Mouse (Mus musculus) neural tube, embryonic 14.5 days (tissue): ENCODE measurements around the gene 4930402F06Rik. TPM values are rescaled to one million over a fixed set of nuclear protein-coding genes. Genes with fewer than 3 reads are reported as not detected.

Experiments
- ATAC-seq: fragments of 200-750 bp; cut with Nextera tagmentation; 2 replicates; pipeline ENCODE4 v1.8.0; 2017; ENCODE audit warnings: low read depth, mild to moderate bottlenecking, moderate TSS enrichment, moderate library complexity
- H3K27ac ChIP-seq: fragments of 300-500 bp; sonication (generic); 2 replicates; pipeline ENCODE4 v1.5.1; 2014; ENCODE audit warnings: low read depth, mild to moderate bottlenecking, control low read depth, low read length, moderate library complexity, mixed read lengths
- H3K27me3 ChIP-seq: fragments of 300-500 bp; sonication (generic); 2 replicates; pipeline ENCODE4 v1.6.1; 2014; ENCODE audit warnings: low read length; ENCODE audit not compliant: control insufficient read depth, insufficient read depth
- H3K36me3 ChIP-seq: fragments of 300-500 bp; sonication (generic); 2 replicates; pipeline ENCODE4 v1.6.1; 2014; ENCODE audit warnings: low read length, mixed read lengths; ENCODE audit not compliant: control insufficient read depth, insufficient read depth
- H3K4me1 ChIP-seq: fragments of 300-500 bp; sonication (generic); 2 replicates; pipeline ENCODE4 v1.6.1; 2014; ENCODE audit warnings: low read length; ENCODE audit not compliant: control insufficient read depth, insufficient read depth
- H3K4me2 ChIP-seq: fragments of 300-500 bp; sonication (generic); 2 replicates; pipeline ENCODE4 v1.6.1; 2014; ENCODE audit warnings: mild to moderate bottlenecking, low read depth, low read length, control low read depth
- H3K4me3 ChIP-seq: fragments of 300-500 bp; sonication (generic); 2 replicates; pipeline ENCODE4 v1.5.1; 2014; ENCODE audit warnings: low read depth, low read length, control low read depth, mixed read lengths
- H3K9ac ChIP-seq: fragments of 300-500 bp; sonication (generic); replicated peaks from 2 replicates; pipeline ENCODE4 v1.6.1; 2014; ENCODE audit warnings: low read depth, mild to moderate bottlenecking, control low read depth, low read length, mixed read lengths
- H3K9me3 ChIP-seq: fragments of 300-500 bp; sonication (generic); 2 replicates; pipeline ENCODE4 v1.6.1; 2016; ENCODE audit warnings: low read length; ENCODE audit not compliant: control insufficient read depth
- WGBS: fragments of 180-500 bp; shearing (Covaris S2); extraction: QIAGEN DNeasy Blood & Tissue Kit; methylation state at CpG from one replicate; pipeline ENCODE4 v1.1.7; 2014; 5-methylcytosine and 5-hydroxymethylcytosine counted together
- polyA plus RNA-seq: library from polyadenylated mRNA; unstranded; fragments of >200 nt; fragmentation: Nextera tagmentation; extraction: Ambion mirVana; gene quantifications from 2 replicates; pipeline ENCODE4 v1.2.1, GENCODE M21; 2014

4930402F06Rik gene
- polyA plus RNA-seq, 1 experiment from 2014 or later: not detected

- no peaks in the 10 kb centered on the region for H3K9me3 ChIP-seq
- WGBS: 89% methylated on average over 3 of the region's 3 CpGs
- no peak overlapping the region for H3K4me3 ChIP-seq
- no peaks in the 10 kb centered on the region for H3K36me3 ChIP-seq
- H3K4me1 ChIP-seq: no peaks in the 10 kb centered on the region
- H3K27me3 ChIP-seq: no peaks in the 10 kb centered on the region
- no peak for ATAC-seq
- no peak overlapping the region for H3K4me2 ChIP-seq
- no peak overlapping the region for H3K9ac ChIP-seq
- H3K27ac ChIP-seq: no peak overlapping the region
Observed at GRCm38 (mm10) chr2:35422384-35422783, 25.4 kb upstream of the 4930402F06Rik start.

GRCm38 (mm10) chr2:35420681-35421080 is 23.7 kb upstream of the 4930402F06Rik start:
- WGBS: 92% methylated on average over 1 of the region's 1 CpGs
- Histone ChIP-seq H3K4me3 (no peak overlapping the region), H3K27me3 (no peaks in the 10 kb centered on the region), H3K27ac (no peak overlapping the region), H3K9me3 (no peaks in the 10 kb centered on the region), H3K9ac (no peak overlapping the region), H3K4me1 (no peaks in the 10 kb centered on the region), H3K4me2 (no peak overlapping the region), H3K36me3 (no peaks in the 10 kb centered on the region)
- no peak for ATAC-seq

- H3K9ac ChIP-seq: no peak overlapping the region
- no peaks in the 10 kb centered on the region for H3K4me1 ChIP-seq
- H3K27ac ChIP-seq: no peak overlapping the region
- no peaks in the 10 kb centered on the region for H3K27me3 ChIP-seq
- no peak overlapping the region for H3K4me3 ChIP-seq
- 93% methylated on average over 2 of the region's 2 CpGs for WGBS
- no peaks in the 10 kb centered on the region for H3K36me3 ChIP-seq
- no peak for ATAC-seq
- H3K9me3 ChIP-seq: no peaks in the 10 kb centered on the region
- no peak overlapping the region for H3K4me2 ChIP-seq
Observed at GRCm38 (mm10) chr2:35419671-35420070, 22.7 kb upstream of the 4930402F06Rik start.

GRCm38 (mm10) chr2:35419243-35419642 is 22.3 kb upstream of the 4930402F06Rik start:
- H3K4me3 ChIP-seq: no peak overlapping the region
- H3K27me3 ChIP-seq: no peaks in the 10 kb centered on the region
- WGBS: 92% methylated on average over 4 of the region's 4 CpGs
- no peak overlapping the region for H3K4me2 ChIP-seq
- H3K27ac ChIP-seq: no peak overlapping the region
- H3K9me3 ChIP-seq: no peaks in the 10 kb centered on the region
- no peak overlapping the region for H3K9ac ChIP-seq
- no peak for ATAC-seq
- H3K4me1 ChIP-seq: no peaks in the 10 kb centered on the region
- no peaks in the 10 kb centered on the region for H3K36me3 ChIP-seq

GRCm38 (mm10) chr2:35417231-35417630 is 20.3 kb upstream of the 4930402F06Rik start:
- Histone ChIP-seq H3K4me2 (no peak overlapping the region), H3K27me3 (no peaks in the 10 kb centered on the region), H3K9ac (no peak overlapping the region), H3K4me3 (no peak overlapping the region), H3K9me3 (no peaks in the 10 kb centered on the region), H3K36me3 (no peaks in the 10 kb centered on the region), H3K4me1 (no peaks in the 10 kb centered on the region), H3K27ac (no peak overlapping the region)
- 100% methylated on average over 1 of the region's 1 CpGs for WGBS
- ATAC-seq: no peak

- 88% methylated on average over 6 of the region's 6 CpGs for WGBS
- H3K4me1 ChIP-seq: no peaks in the 10 kb centered on the region
- H3K4me2 ChIP-seq: no peak overlapping the region
- no peaks in the 10 kb centered on the region for H3K9me3 ChIP-seq
- no peak for ATAC-seq
- no peak overlapping the region for H3K9ac ChIP-seq
- H3K36me3 ChIP-seq: no peaks in the 10 kb centered on the region
- no peak overlapping the region for H3K27ac ChIP-seq
- H3K4me3 ChIP-seq: no peak overlapping the region
- no peaks in the 10 kb centered on the region for H3K27me3 ChIP-seq
Observed at GRCm38 (mm10) chr2:35416473-35416872, 19.5 kb upstream of the 4930402F06Rik start.

- H3K4me2 ChIP-seq: no peak overlapping the region
- no peak overlapping the region for H3K4me3 ChIP-seq
- no peaks in the 10 kb centered on the region for H3K27me3 ChIP-seq
- no peak overlapping the region for H3K9ac ChIP-seq
- no peaks in the 10 kb centered on the region for H3K9me3 ChIP-seq
- H3K27ac ChIP-seq: no peak overlapping the region
- H3K36me3 ChIP-seq: no peaks in the 10 kb centered on the region
- ATAC-seq: no peak
- no peaks in the 10 kb centered on the region for H3K4me1 ChIP-seq
- 91% methylated on average over 3 of the region's 3 CpGs for WGBS
Observed at GRCm38 (mm10) chr2:35412810-35413209, 15.8 kb upstream of the 4930402F06Rik start.

- Histone ChIP-seq H3K4me3 (no peak overlapping the region), H3K4me2 (no peak overlapping the region), H3K4me1 (no peaks in the 10 kb centered on the region), H3K9ac (no peak overlapping the region), H3K36me3 (no peaks in the 10 kb centered on the region), H3K27ac (no peak overlapping the region), H3K9me3 (no peaks in the 10 kb centered on the region), H3K27me3 (no peaks in the 10 kb centered on the region)
- ATAC-seq: no peak
- 83% methylated on average over 2 of the region's 2 CpGs for WGBS
Observed at GRCm38 (mm10) chr2:35412246-35412645, 15.3 kb upstream of the 4930402F06Rik start.

GRCm38 (mm10) chr2:35411640-35412190 is 14.7 kb upstream of the 4930402F06Rik start:
- Histone ChIP-seq H3K36me3 (no peaks in the 10 kb centered on the region), H3K4me3 (no peak overlapping the region), H3K27me3 (no peaks in the 10 kb centered on the region), H3K9me3 (no peaks in the 10 kb centered on the region), H3K27ac (no peak overlapping the region), H3K4me1 (no peaks in the 10 kb centered on the region), H3K4me2 (no peak overlapping the region), H3K9ac (no peak overlapping the region)
- 81% methylated on average over 10 of the region's 10 CpGs for WGBS
- no peak for ATAC-seq
